Mouse (Mus musculus) liver, postnatal 0 days (tissue): Measurements from ENCODE around the gene St8sia1. TPM values are rescaled to one million over a fixed set of nuclear protein-coding genes. Genes with fewer than 3 reads are reported as not detected.

Source experiments
- ATAC-seq: fragments of 200-750 bp; cut with Nextera tagmentation; 2 replicates; pipeline ENCODE4 v1.8.0; 2017; ENCODE audit warnings: mild to moderate bottlenecking, moderate library complexity
- DNase-seq: peaks from one replicate; pipeline ENCODE4 v3.0.0-alpha.2; 2016
- H3K27ac ChIP-seq: fragments of 300-500 bp; sonication (generic); 2 replicates; pipeline ENCODE4 v1.5.1; 2014; ENCODE audit warnings: antibody characterized with exemption, moderate library complexity, mild to moderate bottlenecking, low read depth
- H3K27me3 ChIP-seq: fragments of 300-500 bp; sonication (generic); 2 replicates; pipeline ENCODE4 v1.6.1; 2014; ENCODE audit warnings: low read length, control low read depth, mixed read lengths; ENCODE audit not compliant: insufficient read depth
- H3K36me3 ChIP-seq: fragments of 300-500 bp; sonication (generic); replicated peaks from 2 replicates; pipeline ENCODE4 v1.6.1; 2014; ENCODE audit warnings: mild to moderate bottlenecking, control low read depth, low read length, moderate library complexity, mixed read lengths; ENCODE audit not compliant: insufficient read depth
- H3K4me1 ChIP-seq: fragments of 300-500 bp; sonication (generic); 2 replicates; pipeline ENCODE4 v1.6.1; 2014; ENCODE audit warnings: antibody characterized with exemption, mild to moderate bottlenecking, control low read depth; ENCODE audit not compliant: insufficient read depth
- H3K4me2 ChIP-seq: fragments of 300-500 bp; sonication (generic); 2 replicates; pipeline ENCODE4 v1.6.1; 2014; ENCODE audit warnings: low read depth, mild to moderate bottlenecking, low read length, moderate library complexity, mixed read lengths
- H3K4me3 ChIP-seq: fragments of 300-500 bp; sonication (generic); 2 replicates; pipeline ENCODE4 v1.5.1; 2014; ENCODE audit warnings: low read depth, low read length
- H3K9ac ChIP-seq: fragments of 300-500 bp; sonication (generic); replicated peaks from 2 replicates; pipeline ENCODE4 v1.6.1; 2014; ENCODE audit warnings: mild to moderate bottlenecking, moderate library complexity
- H3K9me3 ChIP-seq: fragments of 300-500 bp; sonication (generic); 2 replicates; pipeline ENCODE4 v1.6.1; 2016; ENCODE audit warnings: mild to moderate bottlenecking, control low read depth, low read length, mixed read lengths
- CTCF ChIP-seq: sonication (generic); IDR thresholded peaks from 2 replicates; pipeline ENCODE4 v1.5.1; 2016; ENCODE audit warnings: antibody characterized with exemption, low read depth
- EP300 ChIP-seq: IDR thresholded peaks from 2 replicates; pipeline ENCODE4 v1.6.1; 2016; ENCODE audit warnings: antibody characterized with exemption, low read depth, mild to moderate bottlenecking
- WGBS: fragments of 180-500 bp; shearing (Covaris S2); extraction: QIAGEN DNeasy Blood & Tissue Kit; methylation state at CpG from one replicate; pipeline ENCODE4 v1.1.7; 2014; ENCODE audit not compliant: insufficient replicate concordance; 5-methylcytosine and 5-hydroxymethylcytosine counted together
- polyA plus RNA-seq: library from polyadenylated mRNA; unstranded; fragments of >200 nt; fragmentation: Nextera tagmentation; extraction: Ambion mirVana; gene quantifications from 2 replicates; pipeline ENCODE4 v1.2.1, GENCODE M21; 2015

The St8sia1 gene
- polyA plus RNA-seq, 1 experiment from 2014 or later = 0.22 TPM

DNA sequence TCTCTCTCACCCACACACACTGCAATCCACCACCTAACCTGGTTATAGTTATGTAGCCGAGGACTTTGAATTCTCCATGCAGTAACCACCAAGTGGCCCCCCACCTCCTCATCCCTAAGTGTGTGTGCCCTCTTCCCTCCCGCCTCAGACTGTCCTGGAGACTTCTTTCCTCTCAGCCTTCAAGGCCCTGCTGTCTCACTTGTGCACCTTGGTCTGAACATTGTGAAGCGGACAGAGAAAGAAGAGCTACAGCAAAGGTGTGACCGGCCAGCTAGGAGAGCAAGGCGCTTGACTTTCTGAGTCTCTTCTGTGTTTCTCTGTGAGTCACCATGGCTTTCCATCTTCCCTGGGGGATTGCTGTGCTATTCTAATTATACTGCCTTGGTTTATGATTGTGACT is 108.5 kb downstream of the St8sia1 start:
- Histone ChIP-seq H3K4me3 (no peak overlapping the region), H3K27ac (no peak overlapping the region), H3K9me3 (no peaks in the 10 kb centered on the region), H3K27me3 (no peaks in the 10 kb centered on the region), H3K9ac (no peak overlapping the region), H3K4me1 (no peaks in the 10 kb centered on the region), H3K36me3 (no peaks in the 10 kb centered on the region), H3K4me2 (no peak overlapping the region)
- TF ChIP-seq EP300 (no peak), CTCF (no peak)
- 83% methylated on average over 5 of the region's 5 CpGs for WGBS
- no peak for DNase-seq
- no peak for ATAC-seq

DNA sequence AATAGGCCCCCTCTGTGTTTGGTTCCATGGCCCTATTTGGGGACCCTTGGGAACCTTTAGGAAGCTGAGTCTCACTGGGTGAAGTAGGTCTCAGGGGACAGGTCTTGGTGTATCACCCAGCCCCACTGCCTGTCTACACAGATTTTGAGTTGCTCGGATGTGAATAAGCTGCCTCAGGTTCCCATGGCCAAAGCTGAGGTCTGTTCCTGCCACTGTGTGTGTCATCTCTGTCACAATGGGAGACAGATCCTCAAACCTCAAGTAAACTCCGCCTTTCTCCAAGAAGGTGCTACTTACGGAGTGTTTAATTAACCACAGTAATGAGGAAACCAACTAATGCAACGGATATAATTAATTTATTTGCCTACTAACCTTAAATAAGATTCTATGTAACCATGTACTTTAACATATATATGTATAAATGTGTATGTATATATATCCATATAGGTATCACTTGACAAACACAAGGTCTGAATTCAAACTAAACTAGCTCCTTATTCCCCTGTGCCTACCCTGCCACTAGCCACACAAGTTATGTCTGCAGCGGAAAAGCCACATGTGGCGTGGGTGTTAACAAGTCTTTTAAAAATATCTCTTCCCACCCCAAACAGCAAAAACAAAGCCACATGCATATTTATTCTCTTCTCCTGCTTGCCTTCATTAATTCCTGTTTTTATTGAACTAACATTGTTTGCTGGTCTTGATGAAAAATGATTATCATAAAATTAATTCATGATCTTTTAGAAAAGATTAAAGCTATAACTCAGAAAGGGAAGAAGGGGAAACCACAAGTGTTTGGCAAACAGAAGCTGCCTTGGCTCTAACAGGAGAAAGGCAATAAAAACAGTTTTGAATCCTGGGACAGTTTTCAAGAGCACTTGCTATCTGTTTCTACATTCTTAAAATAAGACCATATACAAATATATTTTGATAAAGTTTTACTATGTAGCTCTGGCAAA is 111.6 kb downstream of the St8sia1 start:
- no peak for ATAC-seq
- H3K4me3 ChIP-seq = no peak overlapping the region
- H3K27ac ChIP-seq = no peak overlapping the region
- no peaks in the 10 kb centered on the region for H3K27me3 ChIP-seq
- no peak overlapping the region for H3K9ac ChIP-seq
- no peaks in the 10 kb centered on the region for H3K36me3 ChIP-seq
- no peaks in the 10 kb centered on the region for H3K9me3 ChIP-seq
- WGBS = 61% methylated on average over 6 of the region's 6 CpGs
- no peak overlapping the region for H3K4me2 ChIP-seq
- TF ChIP-seq EP300 = no peak
- no peak for TF ChIP-seq CTCF
- DNase-seq = no peak
- no peaks in the 10 kb centered on the region for H3K4me1 ChIP-seq

DNA sequence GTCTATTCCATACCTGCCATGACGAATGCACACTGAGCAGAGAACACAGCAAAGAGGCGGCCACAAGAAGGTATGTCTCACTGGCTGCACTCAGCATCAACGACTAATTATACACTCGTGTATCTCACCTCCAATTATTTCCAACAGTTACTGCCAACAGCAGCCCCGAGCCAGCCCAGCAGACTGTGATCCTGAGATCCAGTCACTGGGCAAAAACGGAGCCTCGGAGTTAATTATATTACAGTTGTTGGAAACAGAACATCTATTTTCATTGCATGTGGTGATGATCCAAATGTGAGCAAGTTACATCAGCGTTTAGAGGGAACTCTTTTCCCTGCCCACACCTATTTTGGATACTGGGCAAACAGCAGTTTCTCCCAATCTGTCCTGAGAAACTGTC is 113.8 kb downstream of the St8sia1 start:
- Histone ChIP-seq H3K4me3 (no peak overlapping the region), H3K27ac (no peak overlapping the region), H3K9ac (no peak overlapping the region), H3K9me3 (no peaks in the 10 kb centered on the region), H3K36me3 (no peaks in the 10 kb centered on the region), H3K27me3 (no peaks in the 10 kb centered on the region), H3K4me1 (no peaks in the 10 kb centered on the region), H3K4me2 (no peak overlapping the region)
- ATAC-seq = no peak
- no peak for TF ChIP-seq CTCF
- TF ChIP-seq EP300 = no peak
- WGBS = 80% methylated on average over 8 of the region's 8 CpGs
- DNase-seq = no peak

DNA sequence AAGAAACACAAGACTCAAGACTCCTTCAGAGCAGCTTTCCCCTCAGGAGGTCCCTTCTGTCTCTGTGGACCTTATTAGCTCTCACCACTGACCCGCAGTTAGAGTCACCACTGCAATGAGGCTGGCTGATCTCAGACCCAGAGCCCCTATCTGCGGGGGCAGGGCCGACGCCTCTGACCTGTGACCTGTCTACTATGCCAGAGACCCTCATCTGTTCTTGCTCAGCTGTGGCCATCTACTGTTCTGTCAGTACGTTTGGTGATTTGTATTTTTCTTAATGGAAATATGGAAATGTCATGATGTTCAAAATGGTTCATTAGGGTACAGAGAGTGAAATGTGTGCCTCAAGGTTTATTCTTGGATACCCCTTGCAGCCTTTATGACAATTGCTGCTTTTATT is 114.9 kb downstream of the St8sia1 start:
- TF ChIP-seq CTCF = no peak
- no peak for TF ChIP-seq EP300
- H3K4me1 ChIP-seq = no peaks in the 10 kb centered on the region
- H3K4me2 ChIP-seq = no peak overlapping the region
- WGBS = 72% methylated on average over 5 of the region's 5 CpGs
- no peaks in the 10 kb centered on the region for H3K36me3 ChIP-seq
- H3K27ac ChIP-seq = no peak overlapping the region
- H3K27me3 ChIP-seq = no peaks in the 10 kb centered on the region
- H3K4me3 ChIP-seq = no peak overlapping the region
- no peak overlapping the region for H3K9ac ChIP-seq
- DNase-seq (no peak), ATAC-seq (no peak)
- H3K9me3 ChIP-seq = no peaks in the 10 kb centered on the region

DNA sequence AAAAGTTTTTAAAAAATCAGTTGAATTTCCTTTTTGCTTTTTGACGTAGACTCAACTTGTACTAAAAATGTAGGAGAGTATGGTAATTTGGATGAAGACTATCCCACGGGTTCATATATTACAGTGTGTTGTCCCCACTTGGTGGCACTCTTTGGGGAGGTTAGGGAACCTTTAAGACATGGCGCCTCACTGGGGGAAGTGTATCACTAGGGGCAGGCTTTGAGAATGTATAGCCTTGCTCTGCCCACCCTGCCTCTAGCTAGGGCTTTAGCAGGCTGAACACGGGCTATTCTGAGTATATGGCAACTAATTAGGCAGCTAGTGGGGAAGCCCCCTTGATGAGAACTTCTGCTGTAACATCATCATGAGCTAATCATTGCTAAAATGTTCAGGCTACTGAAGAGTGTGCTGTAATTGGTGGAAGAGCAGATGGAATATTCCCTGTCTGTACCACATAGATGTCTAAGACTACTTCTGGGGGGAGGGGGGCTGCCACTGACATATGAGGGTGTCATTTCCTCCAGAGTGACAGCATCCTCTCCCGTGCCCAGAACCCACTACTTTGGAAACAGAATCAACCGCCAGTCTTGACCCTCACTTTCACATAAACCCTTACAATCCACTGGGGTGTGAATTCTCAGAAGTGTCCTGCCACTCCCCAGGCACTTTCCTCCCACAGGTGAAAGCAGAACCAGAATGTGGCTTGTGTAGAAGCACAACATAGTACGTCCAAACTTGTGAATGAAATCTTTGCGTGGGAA is 116.2 kb downstream of the St8sia1 start:
- TF ChIP-seq EP300 (no peak), CTCF (no peak)
- WGBS = 74% methylated on average over 8 of the region's 8 CpGs
- H3K27me3 ChIP-seq = no peaks in the 10 kb centered on the region
- no peaks in the 10 kb centered on the region for H3K4me1 ChIP-seq
- no peak overlapping the region for H3K27ac ChIP-seq
- H3K4me3 ChIP-seq = no peak overlapping the region
- H3K4me2 ChIP-seq = no peak overlapping the region
- no peak for ATAC-seq
- no peak for DNase-seq
- H3K9me3 ChIP-seq = no peaks in the 10 kb centered on the region
- no peak overlapping the region for H3K9ac ChIP-seq
- no peaks in the 10 kb centered on the region for H3K36me3 ChIP-seq

DNA sequence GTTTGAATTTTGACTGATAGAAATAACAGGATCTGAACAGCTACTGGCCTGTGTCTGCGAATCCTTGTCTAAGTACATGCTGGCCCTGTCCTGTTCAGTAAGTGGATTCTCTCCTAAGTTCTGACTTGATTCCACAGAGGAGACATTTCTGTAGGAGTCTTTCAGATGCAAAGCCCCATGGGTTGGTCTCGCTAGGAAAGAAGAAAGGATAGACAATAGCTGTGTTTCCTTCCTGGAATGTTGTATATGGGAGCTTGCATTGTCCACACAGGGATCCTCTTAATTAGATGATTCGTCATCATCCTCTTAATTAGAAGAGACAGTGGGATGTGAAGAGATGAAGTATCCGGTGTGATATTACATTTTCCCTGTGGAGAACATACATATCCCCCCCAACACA is 117.4 kb downstream of the St8sia1 start:
- DNase-seq = no peak
- no peak overlapping the region for H3K9ac ChIP-seq
- no peak for TF ChIP-seq EP300
- TF ChIP-seq CTCF = no peak

More for the DNA sequence above, 117.4 kb downstream of the St8sia1 start:
- no peak overlapping the region for H3K27ac ChIP-seq
- H3K4me1 ChIP-seq = no peaks in the 10 kb centered on the region
- H3K9me3 ChIP-seq = no peaks in the 10 kb centered on the region
- no peak for ATAC-seq
- H3K36me3 ChIP-seq = no peaks in the 10 kb centered on the region
- 75% methylated on average over 4 of the region's 4 CpGs for WGBS
- no peak overlapping the region for H3K4me3 ChIP-seq
- no peak overlapping the region for H3K4me2 ChIP-seq
- H3K27me3 ChIP-seq = no peaks in the 10 kb centered on the region
